Mouse (Mus musculus): ENCODE data around the gene Capn15. TPM values are rescaled to one million over a fixed set of nuclear protein-coding genes. Genes with fewer than 3 reads are reported as not detected.

Gene Capn15
- polyA plus RNA-seq, 1 experiment from 2014 or later = 21.5 TPM

DNA sequence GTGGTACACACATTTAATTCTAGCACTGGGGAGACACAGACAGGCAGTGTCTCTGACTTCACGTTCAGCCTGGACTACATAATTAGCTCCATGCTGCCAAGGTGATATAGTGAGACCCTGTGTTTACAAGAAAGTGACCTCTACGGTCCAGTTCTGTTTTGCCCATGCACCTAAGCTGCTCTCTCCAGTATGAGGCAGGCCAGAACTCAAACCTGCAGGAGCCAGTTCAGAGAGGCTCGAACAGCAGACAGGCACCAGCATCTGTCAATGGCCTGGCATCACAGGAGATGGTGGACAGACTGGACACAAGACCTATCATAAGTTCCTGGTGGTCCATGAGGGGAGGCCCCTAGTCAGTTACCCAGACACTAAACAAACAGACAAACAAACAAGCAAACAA, 32.8 kb upstream of the Capn15 start:
- no peak for DNase-seq (ENCODE audit: low spot score, missing footprints)
- no peaks in the 10 kb centered on the region for H3K9me3 ChIP-seq (ENCODE audit: control insufficient read depth, low read length)
- ATAC-seq (ENCODE audit: low FRiP score) = no peak
- H3K27me3 ChIP-seq (ENCODE audit: control insufficient read depth, insufficient read depth, low read length) = no peaks in the 10 kb centered on the region
- no peak overlapping the region for H3K4me3 ChIP-seq (ENCODE audit: low read depth, low read length)
- 86% methylated on average over 3 of the region's 3 CpGs for WGBS
- no peak overlapping the region for H3K27ac ChIP-seq (ENCODE audit: low read depth, low read length)
- H3K4me1 ChIP-seq (ENCODE audit: control insufficient read depth, insufficient read depth, low read length) = no peaks in the 10 kb centered on the region
- no peak overlapping the region for H3K9ac ChIP-seq (ENCODE audit: low read length)
- no peak overlapping the region for H3K4me2 ChIP-seq
- H3K36me3 ChIP-seq (ENCODE audit: control insufficient read depth, insufficient read depth, low read length) = peaks cover 11% of the 10 kb centered on the region; the same call in 1 of the 2 replicates

- no peaks in the 10 kb centered on the region for H3K9me3 ChIP-seq (ENCODE audit: control insufficient read depth, low read length)
- H3K36me3 ChIP-seq (ENCODE audit: control insufficient read depth, insufficient read depth, low read length) = peaks cover 11% of the 10 kb centered on the region; the same call in 1 of the 2 replicates
- H3K4me2 ChIP-seq = no peak overlapping the region
- no peak overlapping the region for H3K9ac ChIP-seq (ENCODE audit: low read length)
- no peak for ATAC-seq (ENCODE audit: low FRiP score)
- WGBS = 88% methylated on average over 5 of the region's 5 CpGs
- H3K4me1 ChIP-seq (ENCODE audit: control insufficient read depth, insufficient read depth, low read length) = no peaks in the 10 kb centered on the region
- H3K4me3 ChIP-seq (ENCODE audit: low read depth, low read length) = no peak overlapping the region
- DNase-seq (ENCODE audit: low spot score, missing footprints) = no peak
- no peak overlapping the region for H3K27ac ChIP-seq (ENCODE audit: low read depth, low read length)
- H3K27me3 ChIP-seq (ENCODE audit: control insufficient read depth, insufficient read depth, low read length) = no peaks in the 10 kb centered on the region
Observed at GRCm38 (mm10) chr17:26017949-26018348, 32.4 kb upstream of the Capn15 start.

GRCm38 (mm10) chr17:26017021-26017420, 31.4 kb upstream of the Capn15 start:
- H3K4me1 ChIP-seq (ENCODE audit: control insufficient read depth, insufficient read depth, low read length) = no peaks in the 10 kb centered on the region
- 93% methylated on average over 3 of the region's 3 CpGs for WGBS
- peaks cover 11% of the 10 kb centered on the region; the same call in 1 of the 2 replicates for H3K36me3 ChIP-seq (ENCODE audit: control insufficient read depth, insufficient read depth, low read length)
- H3K27ac ChIP-seq (ENCODE audit: low read depth, low read length) = no peak overlapping the region
- no peaks in the 10 kb centered on the region for H3K27me3 ChIP-seq (ENCODE audit: control insufficient read depth, insufficient read depth, low read length)
- ATAC-seq (ENCODE audit: low FRiP score) (no peak), DNase-seq (ENCODE audit: low spot score, missing footprints) (no peak)
- H3K9me3 ChIP-seq (ENCODE audit: control insufficient read depth, low read length) = no peaks in the 10 kb centered on the region
- no peak overlapping the region for H3K9ac ChIP-seq (ENCODE audit: low read length)
- no peak overlapping the region for H3K4me2 ChIP-seq
- no peak overlapping the region for H3K4me3 ChIP-seq (ENCODE audit: low read depth, low read length)

DNA sequence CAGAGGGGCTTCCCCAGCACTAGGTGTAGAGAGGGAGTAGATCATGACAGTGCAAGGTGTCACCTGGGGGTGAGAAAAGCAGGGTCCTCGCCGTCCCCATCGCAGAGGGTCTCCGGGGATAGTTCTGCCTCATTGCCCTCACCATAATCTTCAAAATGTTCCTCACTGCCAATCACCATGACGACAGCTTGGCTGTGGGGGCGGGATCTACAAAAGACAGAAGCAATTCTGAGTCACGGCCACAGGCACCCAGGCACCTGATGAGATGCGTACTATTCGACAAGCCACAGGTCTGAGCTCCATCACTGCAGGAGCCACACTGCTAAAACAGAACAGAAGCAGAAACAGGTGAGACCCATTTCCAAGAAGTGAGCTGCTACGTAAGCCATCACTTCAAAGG, 28.1 kb upstream of the Capn15 start:
- Histone ChIP-seq H3K27me3 (ENCODE audit: control insufficient read depth, insufficient read depth, low read length) (no peaks in the 10 kb centered on the region), H3K9ac (ENCODE audit: low read length) (no peak overlapping the region), H3K4me1 (ENCODE audit: control insufficient read depth, insufficient read depth, low read length) (no peaks in the 10 kb centered on the region), H3K4me2 (no peak overlapping the region), H3K9me3 (ENCODE audit: control insufficient read depth, low read length) (no peaks in the 10 kb centered on the region), H3K4me3 (ENCODE audit: low read depth, low read length) (no peak overlapping the region), H3K27ac (ENCODE audit: low read depth, low read length) (no peak overlapping the region), H3K36me3 (ENCODE audit: control insufficient read depth, insufficient read depth, low read length) (peaks cover 11% of the 10 kb centered on the region; the same call in 1 of the 2 replicates)
- WGBS = 88% methylated on average over 10 of the region's 10 CpGs
- ATAC-seq (ENCODE audit: low FRiP score) (no peak), DNase-seq (ENCODE audit: low spot score, missing footprints) (no peak)

DNA sequence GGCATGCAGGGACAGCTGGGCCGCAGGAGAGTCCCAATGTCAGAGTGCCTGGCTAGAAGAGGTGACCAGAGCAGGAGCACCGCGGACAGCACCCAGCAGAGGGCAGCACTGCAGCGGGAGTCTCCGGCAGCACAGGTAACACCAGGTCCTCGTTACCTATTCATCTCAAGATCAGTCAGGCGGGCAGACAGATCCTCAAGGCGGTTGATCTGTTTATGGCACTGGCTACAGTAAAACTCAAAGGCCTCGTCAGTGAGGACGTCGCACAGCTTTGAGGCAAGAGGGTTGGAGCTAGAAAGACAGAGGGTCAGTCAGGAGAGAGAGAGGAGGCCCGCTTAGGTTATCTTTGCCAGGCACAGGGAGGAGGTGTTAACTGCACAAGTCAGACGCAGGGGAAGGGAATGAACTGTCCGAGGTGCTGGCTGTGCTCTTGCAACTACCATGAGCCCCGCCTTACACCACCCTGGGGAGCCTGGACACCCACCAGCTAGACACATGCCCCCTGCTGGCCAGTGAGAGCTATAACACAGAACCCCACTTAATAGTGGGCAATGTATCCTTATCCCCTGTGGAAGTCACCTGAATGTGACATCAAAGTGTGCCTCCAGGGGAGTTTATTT, 26.4 kb upstream of the Capn15 start:
- 13% methylated on average over 15 of the region's 15 CpGs for WGBS
- no peak overlapping the region for H3K4me3 ChIP-seq (ENCODE audit: low read depth, low read length)
- ATAC-seq (ENCODE audit: low FRiP score) = no peak; the same call in 1 of the 2 replicates
- H3K27ac ChIP-seq (ENCODE audit: low read depth, low read length) = no peak overlapping the region
- no peaks in the 10 kb centered on the region for H3K27me3 ChIP-seq (ENCODE audit: control insufficient read depth, insufficient read depth, low read length)
- no peak overlapping the region for H3K9ac ChIP-seq (ENCODE audit: low read length)
- peaks cover 6% of the 10 kb centered on the region; the same call in 1 of the 2 replicates for H3K36me3 ChIP-seq (ENCODE audit: control insufficient read depth, insufficient read depth, low read length)
- no peak overlapping the region for H3K4me2 ChIP-seq
- no peaks in the 10 kb centered on the region for H3K4me1 ChIP-seq (ENCODE audit: control insufficient read depth, insufficient read depth, low read length)
- DNase-seq (ENCODE audit: low spot score, missing footprints) = peak; percentile 95
- no peaks in the 10 kb centered on the region for H3K9me3 ChIP-seq (ENCODE audit: control insufficient read depth, low read length)

- no peak overlapping the region for H3K27ac ChIP-seq (ENCODE audit: low read depth, low read length)
- peaks cover 6% of the 10 kb centered on the region for H3K36me3 ChIP-seq (ENCODE audit: control insufficient read depth, insufficient read depth, low read length)
- peak; percentile 55; the same call in 1 of the 2 replicates for ATAC-seq (ENCODE audit: low FRiP score)
- H3K9me3 ChIP-seq (ENCODE audit: control insufficient read depth, low read length) = no peaks in the 10 kb centered on the region
- H3K4me1 ChIP-seq (ENCODE audit: control insufficient read depth, insufficient read depth, low read length) = no peaks in the 10 kb centered on the region
- no peaks in the 10 kb centered on the region for H3K27me3 ChIP-seq (ENCODE audit: control insufficient read depth, insufficient read depth, low read length)
- peak; percentile 98 for DNase-seq (ENCODE audit: low spot score, missing footprints)
- 39% methylated on average over 4 of the region's 4 CpGs for WGBS
- H3K4me2 ChIP-seq = no peak overlapping the region
- H3K9ac ChIP-seq (ENCODE audit: low read length) = no peak overlapping the region
- no peak overlapping the region for H3K4me3 ChIP-seq (ENCODE audit: low read depth, low read length)
Observed at GRCm38 (mm10) chr17:26009540-26009939, 23.9 kb upstream of the Capn15 start.

GRCm38 (mm10) chr17:26008787-26009186, 23.2 kb upstream of the Capn15 start:
- no peak for DNase-seq (ENCODE audit: low spot score, missing footprints)
- Histone ChIP-seq H3K4me2 (no peak overlapping the region), H3K4me1 (ENCODE audit: control insufficient read depth, insufficient read depth, low read length) (no peaks in the 10 kb centered on the region), H3K36me3 (ENCODE audit: control insufficient read depth, insufficient read depth, low read length) (peaks cover 7% of the 10 kb centered on the region), H3K9ac (ENCODE audit: low read length) (no peak overlapping the region), H3K9me3 (ENCODE audit: control insufficient read depth, low read length) (no peaks in the 10 kb centered on the region), H3K27me3 (ENCODE audit: control insufficient read depth, insufficient read depth, low read length) (no peaks in the 10 kb centered on the region), H3K4me3 (ENCODE audit: low read depth, low read length) (no peak overlapping the region), H3K27ac (ENCODE audit: low read depth, low read length) (no peak overlapping the region)
- 88% methylated on average over 7 of the region's 7 CpGs for WGBS
- ATAC-seq (ENCODE audit: low FRiP score) = no peak

DNA sequence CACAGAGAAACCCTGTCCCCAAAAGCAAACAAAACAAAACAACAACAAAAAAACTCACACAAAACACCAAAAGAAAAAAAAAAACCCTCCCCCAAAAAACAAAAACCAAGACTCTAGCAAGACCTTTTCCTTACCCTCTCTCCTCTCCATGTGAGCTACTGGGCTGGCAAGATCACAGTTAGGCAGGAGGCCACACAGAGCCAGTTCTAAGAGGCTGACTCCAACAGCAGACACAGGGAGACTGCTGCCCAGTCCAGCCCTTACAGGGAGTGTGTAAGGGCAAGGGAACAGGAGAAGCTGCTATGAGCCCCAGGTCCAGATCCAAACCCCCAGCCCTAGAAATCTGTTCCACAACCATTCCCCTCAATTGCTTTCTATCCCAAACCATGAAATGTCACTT, 22.7 kb upstream of the Capn15 start:
- no peak overlapping the region for H3K27ac ChIP-seq (ENCODE audit: low read depth, low read length)
- ATAC-seq (ENCODE audit: low FRiP score) = no peak
- peaks cover 4% of the 10 kb centered on the region; the same call in 1 of the 2 replicates for H3K36me3 ChIP-seq (ENCODE audit: control insufficient read depth, insufficient read depth, low read length)

GRCm38 (mm10) chr17:26007646-26008045, 22.1 kb upstream of the Capn15 start:
- H3K9ac ChIP-seq (ENCODE audit: low read length) = no peak overlapping the region
- peaks cover 6% of the 10 kb centered on the region; the same call in 1 of the 2 replicates for H3K36me3 ChIP-seq (ENCODE audit: control insufficient read depth, insufficient read depth, low read length)
- no peak overlapping the region for H3K4me2 ChIP-seq
- no peaks in the 10 kb centered on the region for H3K27me3 ChIP-seq (ENCODE audit: control insufficient read depth, insufficient read depth, low read length)
- H3K9me3 ChIP-seq (ENCODE audit: control insufficient read depth, low read length) = no peaks in the 10 kb centered on the region
- 79% methylated on average over 2 of the region's 2 CpGs for WGBS
- no peak overlapping the region for H3K27ac ChIP-seq (ENCODE audit: low read depth, low read length)
- no peaks in the 10 kb centered on the region for H3K4me1 ChIP-seq (ENCODE audit: control insufficient read depth, insufficient read depth, low read length)
- no peak overlapping the region for H3K4me3 ChIP-seq (ENCODE audit: low read depth, low read length)
- no peak for ATAC-seq (ENCODE audit: low FRiP score)
- no peak for DNase-seq (ENCODE audit: low spot score, missing footprints)

More for the DNA sequence above, 22.7 kb upstream of the Capn15 start:
- H3K27me3 ChIP-seq (ENCODE audit: control insufficient read depth, insufficient read depth, low read length) = no peaks in the 10 kb centered on the region
- H3K4me1 ChIP-seq (ENCODE audit: control insufficient read depth, insufficient read depth, low read length) = no peaks in the 10 kb centered on the region
- H3K4me2 ChIP-seq = no peak overlapping the region
- DNase-seq (ENCODE audit: low spot score, missing footprints) = no peak
- H3K9me3 ChIP-seq (ENCODE audit: control insufficient read depth, low read length) = no peaks in the 10 kb centered on the region
- H3K4me3 ChIP-seq (ENCODE audit: low read depth, low read length) = no peak overlapping the region
- H3K9ac ChIP-seq (ENCODE audit: low read length) = no peak overlapping the region
